Mouse (Mus musculus): ENCODE data around the gene Olfr248.

GRCm38 (mm10) chr1:174428407-174428806 lies 37.6 kb downstream of the Olfr248 start:
- TF ChIP-seq CTCF (IDR thresholded peaks at IDR 0.05; ENCODE audit: low read depth) (no peak), EP300 (IDR thresholded peaks at IDR 0.05; ENCODE audit: low read depth) (no peak)
